In the genomic region with DNA sequence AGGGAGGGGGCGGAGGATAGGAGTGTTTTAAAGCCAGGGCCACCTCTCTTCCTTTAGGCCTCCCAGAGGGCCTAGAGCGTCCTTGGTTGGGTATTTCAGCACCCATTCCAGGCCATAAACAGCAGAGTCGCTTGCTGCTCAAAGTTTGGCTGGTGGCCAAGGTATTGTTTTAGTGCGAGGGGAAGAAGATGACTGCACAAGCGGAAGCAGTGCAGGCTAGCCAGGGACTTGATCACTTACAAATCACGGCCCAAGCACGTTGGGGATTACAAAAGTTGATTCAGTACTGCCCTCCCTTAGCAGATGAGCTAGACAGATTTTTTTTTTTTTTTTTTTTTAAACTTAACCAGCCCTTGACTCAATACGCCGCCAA, we compare ENCODE assay signal across 8 mouse cellular contexts. TPM values are rescaled to one million over a fixed set of nuclear protein-coding genes. Genes with fewer than 3 reads are reported as not detected.
DNase-seq lines count a peak whose midpoint lies in the region; ATAC-seq and TF ChIP-seq lines count a peak whose summit lies in the region.

No protein-coding gene starts in this region.

- H3K36me3 ChIP-seq in hindbrain, postnatal 0 days (ENCODE audit: insufficient read depth, low read length), result no peaks in the 10 kb centered on the region
- no peaks in the 10 kb centered on the region for H3K36me3 ChIP-seq in neural tube, embryonic 12.5 days

- no peaks in the 10 kb centered on the region for H3K4me1 ChIP-seq in hindbrain, postnatal 0 days (ENCODE audit: insufficient read depth, low read length)
- no peaks in the 10 kb centered on the region for H3K4me1 ChIP-seq in neural tube, embryonic 12.5 days

- H3K4me3 ChIP-seq in hindbrain, postnatal 0 days (ENCODE audit: low read length), result peak overlapping the region; percentile 41
- peak overlapping the region; percentile 38 for H3K4me3 ChIP-seq in neural tube, embryonic 12.5 days

- no peak for ATAC-seq in hindbrain, postnatal 0 days
- no peak for ATAC-seq in neural tube, embryonic 12.5 days (ENCODE audit: low FRiP score, low read depth)

- peak overlapping the region; percentile 77 for H3K27ac ChIP-seq in hindbrain, postnatal 0 days
- 0 out of 2 replicates have a peak overlapping the region, but pooled peaks have one; percentile 51 for H3K27ac ChIP-seq in neural tube, embryonic 12.5 days

- no peaks in the 10 kb centered on the region for H3K27me3 ChIP-seq in hindbrain, postnatal 0 days (ENCODE audit: insufficient read depth, low read length)
- no peaks in the 10 kb centered on the region for H3K27me3 ChIP-seq in neural tube, embryonic 12.5 days (replicated peaks)

- peak overlapping the region; percentile 77 for H3K4me2 ChIP-seq in hindbrain, postnatal 0 days (ENCODE audit: low read depth, low read length)
- H3K4me2 ChIP-seq in neural tube, embryonic 12.5 days (replicated peaks), result peak overlapping the region; percentile 66

- peak overlapping the region; percentile 44 for H3K9ac ChIP-seq in hindbrain, postnatal 0 days (replicated peaks; ENCODE audit: low read length)
- H3K9ac ChIP-seq in neural tube, embryonic 12.5 days, result peak overlapping the region; percentile 47; the same call in 1 of the 2 replicates

- H3K9me3 ChIP-seq in hindbrain, postnatal 0 days (ENCODE audit: low read length), result no peaks in the 10 kb centered on the region
- no peaks in the 10 kb centered on the region for H3K9me3 ChIP-seq in neural tube, embryonic 12.5 days

- WGBS in hindbrain, postnatal 0 days, result 6% methylated on average over 9 of the region's 9 CpGs
- WGBS in neural tube, embryonic 12.5 days, result 7% methylated on average over 9 of the region's 9 CpGs

- DNase-seq in adrenal gland, adult 18-20 months (ENCODE audit: low spot score in 2 of 2), result peak; percentile 61 to 74
- no peak for DNase-seq in adrenal gland, adult 8-10 months
- DNase-seq in ovary, postnatal 10 days (ENCODE audit: low spot score), result peak; percentile 48
- no peak for DNase-seq in ovary, postnatal 36 days (ENCODE audit: low spot score)
- DNase-seq in hindbrain, postnatal 0 days (ENCODE audit: low spot score), result no peak
- DNase-seq in cerebellum, postnatal 4 days (ENCODE audit: low spot score in 2 of 2), result no peak
- DNase-seq in embryo, embryonic 10 days (ENCODE audit: low spot score), result no peak

- TF ChIP-seq CTCF in hindbrain, postnatal 0 days (IDR thresholded peaks at IDR 0.05; ENCODE audit: low read depth), result no peak

RNA-seq across cellular contexts. Expression of a gene that starts 0.3 kb away (rescaled TPM):
- total RNA-seq in adrenal gland, adult 18-20 months (2021), result 10 to 100 TPM; 51.5 to 73.9 TPM
- 100 to 1,000 TPM in 1 of 4 experiments, 10 to 100 TPM in 3; 84.3 to 114 (median 91.1) TPM for total RNA-seq in adrenal gland, adult 8-10 months (2022)
- 49.7 and 50.5 TPM in 2 replicates for total RNA-seq in hindbrain, postnatal 0 days (2014; rRNA removed)
- 40.3 and 41.9 TPM in 2 replicates for polyA plus RNA-seq in hindbrain, postnatal 0 days (2015; fragmentation: Nextera tagmentation; extraction: Ambion mirVana)
- 92.9 and 95.8 TPM in 2 replicates for polyA plus RNA-seq in neural tube, embryonic 12.5 days (2016; fragmentation: Nextera tagmentation; extraction: Ambion mirVana)

Comparison
In these comparisons a context has a peak if more than half of its experiments do, and no peak if none do; other contexts are left out.
1. DNase-seq: peak in adrenal gland, adult 18-20 months (2 of 2) and ovary, postnatal 10 days (single experiment); none in adrenal gland, adult 8-10 months (single experiment), ovary, postnatal 36 days (single experiment), hindbrain, postnatal 0 days (single experiment), cerebellum, postnatal 4 days (0 of 2) and embryo, embryonic 10 days (single experiment).